13 mouse cellular contexts compared by ENCODE assay signal in genomic region chr5:96854350-96854749, GRCm38 (mm10).
DNase-seq lines count a peak whose midpoint lies in the region; ATAC-seq lines count a peak whose summit lies in the region.
"Had no signal": no experiment of that assay in that cellular context is flagged by ENCODE, and none has a peak within 500 bp of the region (broad histone marks: within the 10 kb centered on the region; RNA-seq: fewer than 3 reads in every experiment).

No protein-coding gene starts in this region.

- H3K4me1 ChIP-seq in embryonic facial prominence, embryonic 11.5 days (ENCODE audit: control insufficient read depth, insufficient read depth, low read length), result no peaks in the 10 kb centered on the region
- H3K4me1 ChIP-seq in embryonic facial prominence, embryonic 10.5 days, result 0 out of 2 replicates have a peak, but pooled peaks cover 5% of the 10 kb centered on the region
- H3K4me1 ChIP-seq: forebrain, embryonic 15.5 days; hindbrain, embryonic 10.5 days had no signal

- no peak overlapping the region for H3K4me2 ChIP-seq in embryonic facial prominence, embryonic 11.5 days (ENCODE audit: low read depth, low read length)
- H3K4me2 ChIP-seq: forebrain, embryonic 15.5 days; midbrain, embryonic 11.5 days had no signal

- H3K9ac ChIP-seq in embryonic facial prominence, embryonic 11.5 days (replicated peaks; ENCODE audit: low read length), result no peak overlapping the region
- H3K9ac ChIP-seq: forebrain, embryonic 15.5 days had no signal

- whole genome bisulfite sequencing in embryonic facial prominence, embryonic 11.5 days, result 76% methylated on average over 3 of the region's 3 CpGs
- WGBS in embryonic facial prominence, embryonic 10.5 days, result 85% methylated on average over 3 of the region's 3 CpGs

- H3K9me3 ChIP-seq in embryonic facial prominence, embryonic 11.5 days (replicated peaks; ENCODE audit: control insufficient read depth, low read length), result no peaks in the 10 kb centered on the region
- H3K9me3 ChIP-seq in embryonic facial prominence, embryonic 10.5 days, result no peaks in the 10 kb centered on the region
- H3K9me3 ChIP-seq: forebrain, embryonic 15.5 days; hindbrain, embryonic 10.5 days had no signal

- DNase-seq in embryonic facial prominence, embryonic 11.5 days (ENCODE audit: low spot score), result peak; percentile 19
- DNase-seq in embryonic facial prominence, embryonic 10.5 days (ENCODE audit: low spot score), result no peak
- peak; percentile 38 for DNase-seq in kidney, postnatal 10 days
- DNase-seq in kidney, postnatal 14 days, result no peak
- peak; percentile 33 for DNase-seq in A20 (ENCODE audit: low read depth, low spot score)
- DNase-seq in cerebellum, adult 11-12 months, result no peak
- no peak for DNase-seq in right cerebral cortex, postnatal 10 days (ENCODE audit: low spot score in 2 of 2)
- DNase-seq: adrenal gland, adult 8-10 months; cerebellum, adult 9-11 months had no signal

- H3K27me3 ChIP-seq in embryonic facial prominence, embryonic 11.5 days (ENCODE audit: control insufficient read depth, insufficient read depth, low read length), result no peaks in the 10 kb centered on the region
- no peaks in the 10 kb centered on the region for H3K27me3 ChIP-seq in embryonic facial prominence, embryonic 10.5 days (replicated peaks; ENCODE audit: low read depth, poor library complexity, severe bottlenecking)
- H3K27me3 ChIP-seq: forebrain, embryonic 15.5 days had no signal

- no peak for ATAC-seq in embryonic facial prominence, embryonic 11.5 days (replicated peaks; ENCODE audit: insufficient number of reproducible peaks, low FRiP score, low TSS enrichment, low read depth)
- ATAC-seq in erythroblast, adult 5-6 weeks (replicated peaks; ENCODE audit: low FRiP score, poor library complexity, severe bottlenecking), result peak; percentile 48; the same call in 1 of the 2 replicates
- ATAC-seq: forebrain, embryonic 15.5 days had no signal

- H3K4me3 ChIP-seq in embryonic facial prominence, embryonic 11.5 days (ENCODE audit: low read depth, low read length), result no peak overlapping the region
- no peak overlapping the region for H3K4me3 ChIP-seq in embryonic facial prominence, embryonic 10.5 days
- H3K4me3 ChIP-seq: forebrain, embryonic 15.5 days; hindbrain, embryonic 10.5 days had no signal

- H3K27ac ChIP-seq in embryonic facial prominence, embryonic 11.5 days (replicated peaks; ENCODE audit: low read depth, low read length), result no peak overlapping the region
- no peak overlapping the region for H3K27ac ChIP-seq in embryonic facial prominence, embryonic 10.5 days (replicated peaks)
- H3K27ac ChIP-seq: forebrain, embryonic 15.5 days; hindbrain, embryonic 10.5 days had no signal

- no peaks in the 10 kb centered on the region for H3K36me3 ChIP-seq in embryonic facial prominence, embryonic 11.5 days (replicated peaks; ENCODE audit: control insufficient read depth, insufficient read depth, low read depth, low read length)
- no peaks in the 10 kb centered on the region for H3K36me3 ChIP-seq in embryonic facial prominence, embryonic 10.5 days (replicated peaks)
- H3K36me3 ChIP-seq: forebrain, embryonic 15.5 days; hindbrain, embryonic 10.5 days had no signal

Comparison
In these comparisons a context has a peak if more than half of its experiments do, and no peak if none do; other contexts are left out.
1. DNase-seq: peak in embryonic facial prominence, embryonic 11.5 days (single experiment), kidney, postnatal 10 days (single experiment) and A20 (single experiment); none in embryonic facial prominence, embryonic 10.5 days (single experiment), kidney, postnatal 14 days (single experiment), cerebellum, adult 11-12 months (single experiment) and right cerebral cortex, postnatal 10 days (0 of 2).